Mouse (Mus musculus): ENCODE measurements around the gene Syn1.

The Syn1 gene

DNA sequence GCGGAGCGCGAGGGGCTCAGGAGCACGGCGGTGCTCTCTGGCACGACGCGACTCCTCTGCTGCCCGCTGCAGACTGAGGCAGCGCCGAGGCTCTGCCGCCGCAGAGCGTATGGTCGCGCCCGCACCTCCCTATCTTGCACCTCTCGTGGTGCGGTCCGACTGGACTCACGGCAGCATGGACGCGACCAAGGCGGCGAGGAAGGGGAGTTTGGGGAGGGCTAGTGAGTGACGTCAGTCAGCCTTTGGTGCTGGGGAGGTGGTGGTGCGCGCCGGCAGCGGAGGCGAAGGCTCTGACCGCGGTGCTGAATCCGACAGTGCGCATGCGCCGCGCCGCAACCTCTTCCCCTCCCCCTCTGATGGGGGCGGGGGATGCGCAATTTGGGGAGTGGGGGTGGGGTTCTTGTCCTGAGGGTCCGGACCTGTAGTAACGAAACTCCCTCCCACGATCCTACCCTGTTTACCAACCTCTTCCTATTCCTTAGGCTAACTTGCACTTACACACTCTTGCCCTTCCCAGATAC is at the start of gene Syn1:
TSS of gene Syn1 (minus strand) at position 161 of the 521 bp plus-strand sequence.
- DNase-seq (ENCODE audit: extremely low read depth, low read depth, low spot score), result no peak

- DNase-seq (ENCODE audit: extremely low read depth, low read depth, low spot score), result no peak
These were observed 40.9 kb upstream of the Syn1 start, which contains the start of gene Uxt for GRCm38 (mm10) chrX:20961477-20962378. Uxt (minus strand) TSS chrX:20962017.

DNA sequence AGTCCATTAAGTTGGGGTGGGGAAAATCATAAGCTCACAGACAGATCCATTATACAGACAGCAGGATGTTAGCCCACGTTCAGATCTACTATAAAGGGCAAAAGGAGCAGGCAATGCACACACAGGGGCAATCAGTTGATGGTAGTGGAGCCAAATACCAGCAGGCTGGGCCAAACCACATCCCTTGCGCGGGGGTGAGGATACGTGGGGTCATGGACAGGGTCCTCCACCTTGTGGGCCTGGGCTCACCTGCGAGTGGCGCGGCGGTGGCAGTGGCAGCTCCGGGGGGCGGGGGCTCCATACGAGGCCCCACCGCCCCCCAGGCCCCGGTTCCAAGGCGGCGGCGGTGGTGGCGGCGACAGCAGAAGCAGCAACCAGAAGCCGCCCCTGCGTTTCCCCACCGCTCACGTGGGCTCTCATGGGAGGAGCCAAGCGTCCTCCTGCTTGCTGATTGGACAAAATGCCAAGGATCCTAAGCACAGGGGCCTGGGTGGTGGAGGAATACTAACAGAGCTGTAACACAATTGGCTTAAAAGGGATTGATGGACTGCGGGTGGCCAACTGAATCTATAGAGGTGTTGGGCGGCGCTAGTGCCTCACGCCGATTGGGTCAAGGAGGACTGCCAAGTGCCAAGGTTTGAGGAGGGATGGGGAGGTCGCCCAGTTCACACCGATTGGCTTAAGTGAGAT is 29.5 kb upstream of the Syn1 start, which contains the start of gene Elk1:
TSS of gene Elk1 (minus strand) at position 418 of the 690 bp plus-strand sequence.
- DNase-seq (ENCODE audit: extremely low read depth, low read depth, low spot score), result no peak

DNA sequence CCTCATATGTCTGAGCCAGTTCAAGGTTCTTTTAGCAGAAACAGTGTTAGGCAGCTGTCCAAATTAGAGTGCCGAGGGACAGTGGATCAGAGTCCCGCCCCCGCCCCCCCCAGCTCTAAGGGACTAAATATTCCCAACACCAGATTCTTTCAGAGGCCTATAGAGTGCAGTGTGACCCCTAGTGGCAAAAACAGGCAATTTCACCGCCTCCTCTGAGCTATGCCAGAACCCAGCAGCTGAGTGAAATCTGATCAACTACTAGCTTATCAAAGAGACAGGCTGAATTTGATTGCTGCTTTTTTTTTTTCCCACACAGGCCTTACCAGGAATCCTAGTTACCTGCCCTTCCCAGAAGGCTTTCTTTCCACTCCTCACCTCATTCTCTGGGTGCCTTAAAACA is 25.3 kb upstream of the Syn1 start:
- no peak for DNase-seq (ENCODE audit: extremely low read depth, low read depth, low spot score)

GRCm38 (mm10) chrX:20931963-20932362 is 11.2 kb upstream of the Syn1 start:
- no peak for DNase-seq (ENCODE audit: extremely low read depth, low read depth, low spot score)

DNA sequence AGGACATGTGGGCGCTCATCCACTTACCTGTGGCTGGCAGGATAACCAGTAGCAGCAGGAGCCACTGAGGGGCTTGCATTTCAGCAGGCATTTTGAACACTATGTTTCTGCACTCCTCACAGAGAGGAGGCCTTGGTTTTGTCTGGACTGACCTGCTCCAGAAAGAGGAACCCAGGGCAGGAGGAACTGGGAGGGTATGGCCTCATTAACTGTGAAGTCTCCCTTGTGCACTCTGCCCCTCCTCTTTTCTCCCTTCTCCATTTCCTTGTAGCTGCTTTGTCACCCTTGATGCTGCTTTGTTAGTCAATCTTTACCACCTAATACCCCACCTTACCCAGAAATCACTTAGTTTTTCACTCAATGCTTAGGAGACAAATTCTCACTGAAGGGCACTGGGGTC is 10.6 kb upstream of the Syn1 start, which contains the start of gene Cfp:
TSS of gene Cfp (minus strand) at position 192 of the 400 bp plus-strand sequence.
- DNase-seq (ENCODE audit: extremely low read depth, low read depth, low spot score), result no peak

GRCm38 (mm10) chrX:20929859-20930258 is 9.1 kb upstream of the Syn1 start:
- no peak for DNase-seq (ENCODE audit: extremely low read depth, low read depth, low spot score)

DNA sequence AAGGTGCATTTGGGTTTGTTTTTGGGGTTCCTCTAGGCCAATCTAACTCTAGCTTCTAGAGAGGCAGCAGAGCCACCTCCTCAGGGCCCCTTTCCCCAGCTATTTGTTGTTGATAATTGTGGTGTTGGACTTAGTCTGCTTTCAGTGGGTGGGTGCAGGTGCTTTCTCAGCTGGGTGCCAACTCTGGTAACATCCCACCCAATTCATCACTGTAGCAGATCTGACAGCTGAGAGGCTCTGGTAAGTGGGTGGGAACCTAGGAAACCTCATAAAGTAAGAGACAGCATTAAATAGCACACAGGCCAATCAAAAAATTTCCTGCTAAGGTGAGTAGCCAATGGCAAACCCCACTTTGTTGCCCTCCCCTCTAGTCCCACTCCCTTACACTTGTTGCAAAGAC is 4.2 kb upstream of the Syn1 start:
- no peak for DNase-seq (ENCODE audit: extremely low read depth, low read depth, low spot score)

GRCm38 (mm10) chrX:20923506-20923905 is 2.7 kb upstream of the Syn1 start:
- DNase-seq (ENCODE audit: extremely low read depth, low read depth, low spot score), result no peak

GRCm38 (mm10) chrX:20921366-20921765 is 562 bp upstream of the Syn1 start:
- no peak for DNase-seq (ENCODE audit: extremely low read depth, low read depth, low spot score)

- DNase-seq (ENCODE audit: extremely low read depth, low read depth, low spot score), result no peak
These were observed 458 bp downstream of the Syn1 start for GRCm38 (mm10) chrX:20920249-20920843.

DNA sequence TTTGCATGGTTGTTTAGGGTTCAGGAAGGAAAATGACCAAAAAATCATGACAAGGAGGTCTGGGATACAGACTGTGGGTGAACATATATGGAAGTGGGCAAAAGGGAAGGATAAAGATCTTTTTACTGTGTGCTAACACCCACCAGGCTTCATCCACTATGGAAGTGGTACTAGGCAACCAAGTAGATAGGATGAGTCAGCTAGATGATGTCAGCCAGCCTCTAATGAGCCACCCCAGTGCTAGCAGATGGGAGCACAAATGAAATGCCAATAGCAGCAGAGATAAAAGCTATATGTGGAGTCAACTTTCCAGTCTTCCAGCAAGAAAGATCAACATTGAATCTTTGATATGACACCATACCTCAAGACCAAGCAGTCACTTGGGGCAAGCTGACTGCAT is 5.7 kb downstream of the Syn1 start:
- DNase-seq (ENCODE audit: extremely low read depth, low read depth, low spot score), result no peak

GRCm38 (mm10) chrX:20913726-20914125 is 7.1 kb downstream of the Syn1 start:
- no peak for DNase-seq (ENCODE audit: extremely low read depth, low read depth, low spot score)

DNA sequence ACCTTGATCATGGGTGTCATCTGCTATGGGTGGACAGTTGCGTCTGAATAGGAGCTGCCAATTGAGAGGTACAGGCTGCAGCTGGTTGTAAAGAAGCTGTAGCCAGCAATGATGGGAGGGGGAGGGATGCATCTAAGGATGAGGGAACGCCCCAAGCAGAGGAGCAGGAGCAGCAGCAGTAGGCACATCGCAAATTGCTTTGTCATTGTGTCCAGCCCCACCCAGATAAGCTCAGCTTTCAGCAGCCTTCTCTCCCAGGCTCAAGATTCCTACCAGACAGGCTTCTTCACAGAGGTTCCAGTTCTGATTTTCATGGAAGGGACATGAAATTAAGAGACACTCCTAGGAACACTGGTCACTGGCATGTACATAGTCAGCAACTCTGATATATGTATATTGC is 10.7 kb downstream of the Syn1 start:
- DNase-seq (ENCODE audit: extremely low read depth, low read depth, low spot score), result no peak

DNA sequence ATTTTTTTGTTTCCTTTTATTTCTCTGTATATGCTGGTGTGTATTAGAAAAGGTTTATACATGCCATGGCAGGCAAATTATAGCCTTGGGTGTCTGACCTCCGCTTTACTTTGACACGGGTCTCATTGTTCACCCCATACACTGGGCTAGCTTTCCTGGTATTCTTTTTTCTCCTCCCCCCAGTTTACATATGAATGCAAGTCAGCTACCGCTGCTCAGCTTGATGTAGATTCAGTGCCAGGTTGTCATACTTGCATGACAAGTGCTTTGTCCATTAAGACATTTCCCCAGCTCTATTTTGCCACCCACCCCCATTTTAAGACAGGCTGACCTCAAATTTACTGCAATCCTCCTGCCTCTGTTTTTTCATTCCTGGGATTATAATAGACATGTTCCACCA is 45.6 kb downstream of the Syn1 start:
- no peak for DNase-seq (ENCODE audit: extremely low read depth, low read depth, low spot score)

DNA sequence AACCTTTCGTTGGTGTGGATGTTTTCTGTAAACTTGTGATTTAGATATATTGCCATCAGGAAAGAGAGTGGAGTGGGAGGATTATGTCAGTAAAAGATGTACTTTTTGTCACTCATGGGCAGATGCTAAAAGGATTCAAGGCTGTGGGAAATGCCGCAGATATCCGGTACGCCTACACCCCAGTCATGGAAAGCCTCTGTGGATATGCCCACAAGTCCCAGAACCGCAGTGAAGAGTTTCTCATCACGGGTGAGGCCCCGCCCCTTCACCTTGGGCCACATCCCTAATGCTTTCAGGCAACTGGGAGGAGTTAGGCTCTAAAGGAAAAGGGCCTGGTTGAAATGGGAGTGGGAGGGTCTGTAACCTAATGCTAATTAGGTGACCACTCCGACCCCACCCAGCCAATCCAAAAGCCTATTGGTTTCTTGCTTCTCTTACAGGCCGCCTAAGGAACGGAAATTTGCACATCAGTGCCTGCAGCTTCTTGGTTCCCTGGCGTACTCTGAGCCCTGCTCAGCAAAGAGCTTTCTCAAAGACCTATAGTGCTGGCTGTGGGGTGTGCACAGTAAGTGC is 47.8 kb downstream of the Syn1 start:
- DNase-seq (ENCODE audit: extremely low read depth, low read depth, low spot score), result no peak

GRCm38 (mm10) chrX:20869962-20870513 is 50.8 kb downstream of the Syn1 start, which contains the start of gene Timp1:
Timp1 (plus strand) TSS chrX:20870166.
- no peak for DNase-seq (ENCODE audit: extremely low read depth, low read depth, low spot score)

- DNase-seq (ENCODE audit: extremely low read depth, low read depth, low spot score), result no peak
These were observed 51.6 kb downstream of the Syn1 start for GRCm38 (mm10) chrX:20869203-20869602.

GRCm38 (mm10) chrX:20868091-20868490 is 52.7 kb downstream of the Syn1 start:
- DNase-seq (ENCODE audit: extremely low read depth, low read depth, low spot score), result no peak

All from fat pad, adult 2 months (tissue).